Mouse (Mus musculus) megakaryocyte, embryonic 14.5 days (primary cell): ENCODE data around the gene Nfe2l1.

Experiments used
- FLI1 ChIP-seq: IDR thresholded peaks from 2 replicates; pipeline ENCODE4 v1.6.1; 2012; ENCODE audit warnings: low read length, inconsistent platforms, mixed read lengths
- GATA1 ChIP-seq: IDR thresholded peaks from 3 replicates; pipeline ENCODE4 v1.6.1; 2012; ENCODE audit warnings: mixed read lengths, low read length, inconsistent platforms, borderline replicate concordance

- TF ChIP-seq GATA1 (no peak), FLI1 (no peak)
Measured at GRCm38 (mm10) chr11:96837298-96837697, 7.5 kb upstream of the Nfe2l1 start.
